Mouse (Mus musculus) retina, postnatal 1 day (tissue): Measurements from ENCODE around the gene Dnajc3.

Experiments
- DNase-seq: peaks from one replicate; pipeline ENCODE4 v3.0.0-alpha.2; 2012

The Dnajc3 gene

GRCm38 (mm10) chr14:118937533-118938492 lies at the start of gene Dnajc3:
Gene Dnajc3 (plus strand): TSS chr14:118937976.
- DNase-seq = peak; percentile 99

- no peak for DNase-seq
Observed at GRCm38 (mm10) chr14:118890101-118890500, 47.7 kb upstream of the Dnajc3 start.

GRCm38 (mm10) chr14:118895228-118895627 lies 42.5 kb upstream of the Dnajc3 start:
- DNase-seq = no peak

- no peak for DNase-seq
Observed at GRCm38 (mm10) chr14:118895655-118896054, 42.1 kb upstream of the Dnajc3 start.

- DNase-seq = no peak
Observed at GRCm38 (mm10) chr14:118899940-118900339, 37.8 kb upstream of the Dnajc3 start.

GRCm38 (mm10) chr14:118900911-118901310 lies 36.9 kb upstream of the Dnajc3 start:
- DNase-seq = no peak

GRCm38 (mm10) chr14:118903397-118903796 lies 34.4 kb upstream of the Dnajc3 start:
- DNase-seq = no peak

- DNase-seq = peak; percentile 88
Observed at GRCm38 (mm10) chr14:118903867-118904562, 33.8 kb upstream of the Dnajc3 start.

- no peak for DNase-seq
Observed at GRCm38 (mm10) chr14:118907592-118907991, 30.2 kb upstream of the Dnajc3 start.

- DNase-seq = no peak
Observed at GRCm38 (mm10) chr14:118909872-118910271, 27.9 kb upstream of the Dnajc3 start.

- peak; percentile 64 for DNase-seq
Observed at GRCm38 (mm10) chr14:118910332-118911222, 27.2 kb upstream of the Dnajc3 start.

GRCm38 (mm10) chr14:118911521-118911920 lies 26.3 kb upstream of the Dnajc3 start:
- DNase-seq = no peak

- DNase-seq = no peak
Observed at GRCm38 (mm10) chr14:118913651-118914050, 24.1 kb upstream of the Dnajc3 start.

- DNase-seq = peak; percentile 60
Observed at GRCm38 (mm10) chr14:118919025-118919424, 18.8 kb upstream of the Dnajc3 start.

GRCm38 (mm10) chr14:118920654-118921053 lies 17.1 kb upstream of the Dnajc3 start:
- DNase-seq = no peak

GRCm38 (mm10) chr14:118922251-118922650 lies 15.5 kb upstream of the Dnajc3 start:
- DNase-seq = peak; percentile 27

GRCm38 (mm10) chr14:118922667-118923184 lies 15.1 kb upstream of the Dnajc3 start:
- peak; percentile 72 for DNase-seq

GRCm38 (mm10) chr14:118924673-118925615 lies 12.8 kb upstream of the Dnajc3 start, which contains the start of gene Dzip1:
Gene Dzip1 (minus strand): TSS chr14:118925460.
- DNase-seq = peak; percentile 89

- no peak for DNase-seq
Observed at GRCm38 (mm10) chr14:118928565-118928964, 9.2 kb upstream of the Dnajc3 start.

- DNase-seq = no peak
Observed at GRCm38 (mm10) chr14:118929779-118930178, 8.0 kb upstream of the Dnajc3 start.

GRCm38 (mm10) chr14:118930777-118931176 lies 7.0 kb upstream of the Dnajc3 start:
- no peak for DNase-seq
